Mouse (Mus musculus): ENCODE measurements at regions not wholly inside any gene's neighbourhood (a gene's known extent, or its start where the extent isn't known, plus 50 kb on each side); places are given as distances from the start of the nearest gene placed in this dataset.

DNA sequence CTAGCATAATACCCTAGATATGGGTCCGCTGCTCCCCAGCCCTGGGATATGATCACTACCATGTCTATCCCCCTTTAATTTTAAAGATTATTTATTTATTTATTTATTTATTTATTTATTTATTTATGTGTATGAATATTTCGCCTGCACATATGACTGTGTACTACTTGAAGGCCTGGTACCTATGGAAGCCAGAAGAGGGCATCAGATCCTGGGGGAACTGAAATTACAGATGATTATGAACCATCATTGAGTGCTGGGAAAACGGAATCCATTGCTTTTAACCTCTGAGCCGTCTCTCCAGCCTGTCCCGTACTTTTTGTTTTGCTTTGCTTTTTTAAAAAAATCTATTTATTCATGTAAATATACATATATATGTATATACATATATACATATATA, 70.0 kb upstream of the Dlx2 start:
- TF ChIP-seq NANOG (IDR thresholded peaks at IDR 0.05; ENCODE audit: borderline replicate concordance, low read length): no peak
- no peak for TF ChIP-seq CTCF (conservative IDR thresholded peaks at IDR 0.05; ENCODE audit: low read length)
